Mouse (Mus musculus): ENCODE data around the gene Ilkap. TPM values are rescaled to one million over a fixed set of nuclear protein-coding genes. Genes with fewer than 3 reads are reported as not detected.
A peak's percentile ranks its signal among the peaks of the same experiment; 100 is the strongest.

Gene Ilkap
- polyA plus RNA-seq, 2 experiments: 140 to 142 TPM

DNA sequence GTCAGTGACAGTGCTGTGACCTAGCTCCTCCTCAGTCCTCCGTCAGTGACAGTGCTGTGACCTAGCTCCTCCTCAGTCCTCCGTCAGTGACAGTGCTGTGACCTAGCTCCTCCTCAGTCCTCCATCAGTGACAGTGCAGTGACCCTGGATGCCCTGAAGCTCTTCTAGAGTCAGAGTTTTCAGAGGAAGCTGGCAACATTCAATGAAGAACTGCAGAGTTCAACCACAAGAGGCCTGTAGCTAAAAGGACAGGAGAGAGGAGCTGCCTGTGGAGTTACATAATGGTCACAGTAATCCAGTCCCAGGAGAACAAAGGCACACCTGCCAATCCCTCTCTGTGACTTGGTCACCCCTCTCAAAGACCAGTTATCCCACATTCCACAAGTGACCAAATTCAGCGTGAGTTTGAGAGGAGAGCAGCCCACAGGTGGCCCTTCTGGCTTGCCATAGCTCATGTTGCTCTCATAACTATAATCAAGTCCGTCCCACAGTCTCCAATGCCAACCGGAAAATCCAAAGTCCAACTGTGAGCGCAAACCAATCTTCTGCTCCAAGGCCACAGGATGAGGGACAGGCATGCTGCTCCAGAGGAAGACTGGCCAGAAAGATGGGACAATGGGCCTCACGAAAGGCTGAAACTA is 43.9 kb upstream of the Ilkap start:
- H3K9me3 ChIP-seq (ENCODE audit: control insufficient read depth, low read length): peaks cover 3% of the 10 kb centered on the region; the same call in 1 of the 2 replicates

GRCm38 (mm10) chr1:91441855-91442254 is 43.2 kb upstream of the Ilkap start:
- no peak for TF ChIP-seq POLR2A (IDR thresholded peaks at IDR 0.05; ENCODE audit: borderline replicate concordance, extremely low read depth, insufficient read depth, insufficient read length)
- peaks cover 7% of the 10 kb centered on the region; the same call in 1 of the 2 replicates for H3K36me3 ChIP-seq (ENCODE audit: control insufficient read depth, insufficient read depth, low read length)
- no peak overlapping the region for H3K4me3 ChIP-seq (replicated peaks; ENCODE audit: low read length)
- ATAC-seq (ENCODE audit: low FRiP score, low read depth) (no peak), DNase-seq (ENCODE audit: low spot score) (no peak)
- H3K9me3 ChIP-seq (ENCODE audit: control insufficient read depth, low read length): no peaks in the 10 kb centered on the region
- peaks cover 3% of the 10 kb centered on the region for H3K4me1 ChIP-seq (ENCODE audit: control insufficient read depth, insufficient read depth, low read length)
- WGBS: 94% methylated on average over 2 of the region's 3 CpGs
- no peak overlapping the region for H3K9ac ChIP-seq (ENCODE audit: low read depth, low read length, severe bottlenecking)
- H3K27me3 ChIP-seq (ENCODE audit: control insufficient read depth, insufficient read depth, low read length): no peaks in the 10 kb centered on the region
- H3K27ac ChIP-seq (replicated peaks; ENCODE audit: low read depth, low read length): no peak overlapping the region
- H3K4me2 ChIP-seq (replicated peaks; ENCODE audit: low read depth, low read length, severe bottlenecking): no peak overlapping the region

More for the DNA sequence above, 43.9 kb upstream of the Ilkap start:
- Histone ChIP-seq H3K4me2 (replicated peaks; ENCODE audit: low read depth, low read length, severe bottlenecking) (no peak overlapping the region), H3K27me3 (ENCODE audit: control insufficient read depth, insufficient read depth, low read length) (no peaks in the 10 kb centered on the region), H3K36me3 (ENCODE audit: control insufficient read depth, insufficient read depth, low read length) (peaks cover 13% of the 10 kb centered on the region), H3K27ac (replicated peaks; ENCODE audit: low read depth, low read length) (no peak overlapping the region), H3K4me1 (ENCODE audit: control insufficient read depth, insufficient read depth, low read length) (no peaks in the 10 kb centered on the region), H3K9ac (ENCODE audit: low read depth, low read length, severe bottlenecking) (no peak overlapping the region), H3K4me3 (replicated peaks; ENCODE audit: low read length) (no peak overlapping the region)
- TF ChIP-seq POLR2A (IDR thresholded peaks at IDR 0.05; ENCODE audit: borderline replicate concordance, extremely low read depth, insufficient read depth, insufficient read length): no peak
- ATAC-seq (ENCODE audit: low FRiP score, low read depth) (no peak), DNase-seq (ENCODE audit: low spot score) (no peak)
- WGBS: 72% methylated on average over 6 of the region's 7 CpGs

GRCm38 (mm10) chr1:91439776-91440175 is 41.2 kb upstream of the Ilkap start:
- Histone ChIP-seq H3K9ac (ENCODE audit: low read depth, low read length, severe bottlenecking) (no peak overlapping the region), H3K36me3 (ENCODE audit: control insufficient read depth, insufficient read depth, low read length) (peaks cover 5% of the 10 kb centered on the region; the same call in 1 of the 2 replicates), H3K9me3 (ENCODE audit: control insufficient read depth, low read length) (no peaks in the 10 kb centered on the region), H3K4me2 (replicated peaks; ENCODE audit: low read depth, low read length, severe bottlenecking) (no peak overlapping the region), H3K4me1 (ENCODE audit: control insufficient read depth, insufficient read depth, low read length) (peaks cover 19% of the 10 kb centered on the region), H3K27me3 (ENCODE audit: control insufficient read depth, insufficient read depth, low read length) (no peaks in the 10 kb centered on the region), H3K4me3 (replicated peaks; ENCODE audit: low read length) (no peak overlapping the region), H3K27ac (replicated peaks; ENCODE audit: low read depth, low read length) (no peak overlapping the region)
- no peak for ATAC-seq (ENCODE audit: low FRiP score, low read depth)
- no peak for DNase-seq (ENCODE audit: low spot score)
- no peak for TF ChIP-seq POLR2A (IDR thresholded peaks at IDR 0.05; ENCODE audit: borderline replicate concordance, extremely low read depth, insufficient read depth, insufficient read length)
- 82% methylated on average over 8 of the region's 8 CpGs for WGBS

GRCm38 (mm10) chr1:91437573-91437972 is 39.0 kb upstream of the Ilkap start:
- Histone ChIP-seq H3K9ac (ENCODE audit: low read depth, low read length, severe bottlenecking) (no peak overlapping the region), H3K9me3 (ENCODE audit: control insufficient read depth, low read length) (no peaks in the 10 kb centered on the region), H3K27me3 (ENCODE audit: control insufficient read depth, insufficient read depth, low read length) (no peaks in the 10 kb centered on the region), H3K4me1 (ENCODE audit: control insufficient read depth, insufficient read depth, low read length) (peaks cover 19% of the 10 kb centered on the region), H3K36me3 (ENCODE audit: control insufficient read depth, insufficient read depth, low read length) (peaks cover 6% of the 10 kb centered on the region; the same call in 1 of the 2 replicates), H3K4me2 (replicated peaks; ENCODE audit: low read depth, low read length, severe bottlenecking) (no peak overlapping the region), H3K4me3 (replicated peaks; ENCODE audit: low read length) (no peak overlapping the region), H3K27ac (replicated peaks; ENCODE audit: low read depth, low read length) (no peak overlapping the region)
- no peak for ATAC-seq (ENCODE audit: low FRiP score, low read depth)
- no peak for TF ChIP-seq POLR2A (IDR thresholded peaks at IDR 0.05; ENCODE audit: borderline replicate concordance, extremely low read depth, insufficient read depth, insufficient read length)
- 71% methylated on average over 7 of the region's 7 CpGs for WGBS
- DNase-seq (ENCODE audit: low spot score): no peak

DNA sequence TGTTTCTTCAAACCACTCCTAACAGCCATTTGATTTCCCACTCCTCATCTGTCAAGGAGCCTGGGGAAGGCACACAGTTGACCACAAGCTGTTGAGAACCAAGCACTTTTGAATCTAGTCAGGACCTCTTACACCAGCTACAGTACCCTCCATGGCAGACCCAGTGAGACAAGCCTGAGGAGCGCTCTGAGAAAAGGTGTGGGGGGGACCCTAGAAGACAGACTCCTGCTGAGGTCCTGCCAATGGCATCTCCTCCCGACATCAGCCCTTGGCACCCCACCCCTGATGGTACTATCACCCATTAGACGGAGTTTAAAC is 38.4 kb upstream of the Ilkap start:
- ATAC-seq (ENCODE audit: low FRiP score, low read depth): no peak
- WGBS: 86% methylated on average over 3 of the region's 3 CpGs

More for the DNA sequence above, 38.4 kb upstream of the Ilkap start:
- Histone ChIP-seq H3K27ac (replicated peaks; ENCODE audit: low read depth, low read length) (peak overlapping the region; percentile 67; the same call in 1 of the 2 replicates), H3K9me3 (ENCODE audit: control insufficient read depth, low read length) (no peaks in the 10 kb centered on the region), H3K9ac (ENCODE audit: low read depth, low read length, severe bottlenecking) (no peak overlapping the region), H3K4me1 (ENCODE audit: control insufficient read depth, insufficient read depth, low read length) (peaks cover 19% of the 10 kb centered on the region), H3K4me2 (replicated peaks; ENCODE audit: low read depth, low read length, severe bottlenecking) (no peak overlapping the region), H3K27me3 (ENCODE audit: control insufficient read depth, insufficient read depth, low read length) (no peaks in the 10 kb centered on the region), H3K4me3 (replicated peaks; ENCODE audit: low read length) (no peak overlapping the region), H3K36me3 (ENCODE audit: control insufficient read depth, insufficient read depth, low read length) (peaks cover 10% of the 10 kb centered on the region; the same call in 1 of the 2 replicates)
- DNase-seq (ENCODE audit: low spot score): no peak
- TF ChIP-seq POLR2A (IDR thresholded peaks at IDR 0.05; ENCODE audit: borderline replicate concordance, extremely low read depth, insufficient read depth, insufficient read length): no peak
